Mouse (Mus musculus) lung, embryonic 14.5 days (tissue): ENCODE measurements around the gene Myo1e. TPM values are rescaled to one million over a fixed set of nuclear protein-coding genes. Genes with fewer than 3 reads are reported as not detected.

Source experiments
- ATAC-seq: fragments of 200-750 bp; cut with Nextera tagmentation; 2 replicates; pipeline ENCODE4 v1.8.0; 2017; ENCODE audit warnings: mild to moderate bottlenecking, moderate TSS enrichment, moderate library complexity; ENCODE audit not compliant: insufficient read depth
- DNase-seq: peaks from one replicate; pipeline ENCODE4 v3.0.0-alpha.2; 2015
- H3K27ac ChIP-seq: fragments of 300-500 bp; sonication (generic); 2 replicates; pipeline ENCODE4 v1.5.1; 2014; ENCODE audit warnings: low read depth, mild to moderate bottlenecking, moderate library complexity
- H3K27me3 ChIP-seq: fragments of 300-500 bp; sonication (generic); 2 replicates; pipeline ENCODE4 v1.6.1; 2014; ENCODE audit warnings: low read length, control low read depth; ENCODE audit not compliant: insufficient read depth
- H3K36me3 ChIP-seq: fragments of 300-500 bp; sonication (generic); 2 replicates; pipeline ENCODE4 v1.6.1; 2014; ENCODE audit warnings: control low read depth; ENCODE audit not compliant: insufficient read depth
- H3K4me1 ChIP-seq: fragments of 300-500 bp; sonication (generic); 2 replicates; pipeline ENCODE4 v1.6.1; 2014; ENCODE audit warnings: antibody characterized with exemption, control low read depth; ENCODE audit not compliant: insufficient read depth
- H3K4me2 ChIP-seq: fragments of 300-500 bp; sonication (generic); 2 replicates; pipeline ENCODE4 v1.6.1; 2014; ENCODE audit warnings: mild to moderate bottlenecking
- H3K4me3 ChIP-seq: fragments of 300-500 bp; sonication (generic); 2 replicates; pipeline ENCODE4 v1.5.1; 2014; ENCODE audit warnings: low read depth, low read length
- H3K9ac ChIP-seq: fragments of 300-500 bp; sonication (generic); 2 replicates; pipeline ENCODE4 v1.6.1; 2014
- H3K9me3 ChIP-seq: fragments of 300-500 bp; sonication (generic); 2 replicates; pipeline ENCODE4 v1.6.1; 2016; ENCODE audit warnings: low read depth, low read length, control low read depth
- CTCF ChIP-seq: IDR thresholded peaks from 2 replicates; pipeline ENCODE4 v1.5.1; 2016; ENCODE audit warnings: antibody characterized with exemption, low read depth
- WGBS: fragments of 180-500 bp; shearing (Covaris S2); extraction: QIAGEN DNeasy Blood & Tissue Kit; methylation state at CpG from one replicate; pipeline ENCODE4 v1.1.7; 2014; 5-methylcytosine and 5-hydroxymethylcytosine counted together
- polyA plus RNA-seq: library from polyadenylated mRNA; unstranded; fragments of >200 nt; fragmentation: Nextera tagmentation; extraction: Ambion mirVana; gene quantifications from 2 replicates; pipeline ENCODE4 v1.2.1, GENCODE M21; 2014

The Myo1e gene
- polyA plus RNA-seq, 1 experiment from 2014 or later, result 31.4 TPM

DNA sequence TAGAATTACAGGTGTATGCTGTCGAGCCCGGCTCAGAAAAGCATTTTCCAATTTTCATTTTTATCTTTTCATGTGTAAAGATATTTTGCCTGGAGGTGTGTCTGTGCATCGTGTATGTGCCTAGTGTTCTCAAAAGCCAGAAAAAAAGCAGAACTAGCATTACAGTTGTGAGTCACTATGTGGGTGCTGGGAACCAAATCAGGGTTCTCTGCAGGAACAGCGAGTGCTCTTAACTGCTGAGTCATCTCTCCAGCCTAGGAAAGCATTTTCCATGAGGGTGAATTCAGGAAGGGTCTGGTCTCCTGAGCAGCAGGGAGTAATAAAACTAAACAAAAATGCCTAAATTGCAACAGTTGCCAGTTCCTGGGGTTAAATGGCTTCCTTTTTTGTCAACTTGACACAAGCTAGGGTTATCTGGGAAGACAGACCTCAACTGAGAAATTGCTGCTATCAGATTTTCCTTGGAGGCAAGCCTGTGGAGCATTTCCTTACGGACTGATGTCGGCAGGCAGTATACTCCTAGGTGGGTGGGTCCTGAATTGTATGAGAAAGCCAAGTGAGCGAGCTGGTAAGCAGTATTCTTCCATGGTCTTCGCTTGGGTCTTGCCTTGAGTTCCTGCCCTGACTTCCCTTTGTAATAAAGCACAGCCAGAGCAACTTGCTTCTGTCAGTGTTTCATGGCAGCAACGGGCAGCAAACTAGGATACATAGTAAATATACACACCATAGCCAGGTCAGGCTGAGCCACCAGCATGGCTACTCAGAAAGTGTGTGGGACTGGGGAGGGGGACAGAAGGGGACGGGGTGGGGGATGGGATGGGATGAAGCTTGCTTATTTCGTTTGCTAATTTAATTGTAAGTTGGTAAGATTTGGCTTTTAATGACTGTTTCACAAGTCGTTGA lies 184.8 kb downstream of the Myo1e start:
- Histone ChIP-seq H3K27ac (no peak overlapping the region), H3K9ac (no peak overlapping the region), H3K4me2 (no peak overlapping the region), H3K27me3 (no peaks in the 10 kb centered on the region), H3K4me1 (no peaks in the 10 kb centered on the region), H3K9me3 (no peaks in the 10 kb centered on the region), H3K36me3 (peaks cover 21% of the 10 kb centered on the region; the same call in 1 of the 2 replicates), H3K4me3 (no peak overlapping the region)
- WGBS, result 70% methylated on average over 12 of the region's 12 CpGs
- DNase-seq, result no peak
- TF ChIP-seq CTCF, result no peak
- ATAC-seq, result no peak

DNA sequence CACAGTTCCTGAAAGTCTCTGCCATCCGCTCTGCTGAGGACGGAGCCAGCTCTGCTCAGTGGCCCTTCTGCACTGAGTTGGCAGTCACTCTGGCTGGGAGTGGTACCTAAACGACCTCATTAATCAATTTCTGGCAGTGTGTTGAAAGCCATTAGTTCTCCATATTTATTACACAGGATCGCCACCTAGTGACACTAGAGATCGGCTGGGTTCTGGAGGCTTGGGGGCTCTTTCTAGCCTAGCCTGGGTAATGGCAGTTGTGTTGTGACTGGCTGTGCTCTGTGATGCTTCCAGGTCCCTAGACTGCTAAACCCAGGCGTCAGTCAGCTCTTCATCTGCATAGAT lies 185.4 kb downstream of the Myo1e start:
- H3K27me3 ChIP-seq, result no peaks in the 10 kb centered on the region
- DNase-seq (peak; percentile 64), ATAC-seq (no peak)
- 11% methylated on average over 6 of the region's 6 CpGs for WGBS
- peak; percentile 61 for TF ChIP-seq CTCF
- no peaks in the 10 kb centered on the region for H3K9me3 ChIP-seq
- H3K36me3 ChIP-seq, result peaks cover 23% of the 10 kb centered on the region; the same call in 1 of the 2 replicates
- H3K4me1 ChIP-seq, result no peaks in the 10 kb centered on the region
- no peak overlapping the region for H3K27ac ChIP-seq
- H3K4me2 ChIP-seq, result no peak overlapping the region
- H3K4me3 ChIP-seq, result no peak overlapping the region
- H3K9ac ChIP-seq, result no peak overlapping the region

DNA sequence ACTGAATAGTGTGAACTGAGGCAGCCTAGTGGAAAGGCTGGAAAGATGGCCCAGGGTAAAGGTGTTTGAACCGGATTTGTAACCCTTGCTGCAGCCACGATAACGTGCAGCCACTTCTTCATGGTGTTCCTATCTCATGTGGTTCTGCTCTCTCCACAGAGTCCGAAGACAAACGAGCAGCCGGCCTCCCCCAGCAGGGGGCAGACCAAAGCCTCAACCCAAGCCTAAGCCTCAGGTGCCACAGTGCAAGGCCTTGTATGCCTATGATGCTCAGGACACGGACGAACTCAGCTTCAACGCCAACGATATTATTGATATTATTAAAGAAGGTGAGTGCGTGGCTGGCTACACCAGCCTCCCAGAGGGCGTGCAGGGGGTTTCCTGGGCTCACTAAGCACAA lies 188.5 kb downstream of the Myo1e start:
- Histone ChIP-seq H3K4me2 (no peak overlapping the region), H3K9me3 (no peaks in the 10 kb centered on the region), H3K36me3 (peaks cover 30% of the 10 kb centered on the region; the same call in 1 of the 2 replicates), H3K4me1 (no peaks in the 10 kb centered on the region), H3K4me3 (no peak overlapping the region), H3K9ac (no peak overlapping the region), H3K27ac (no peak overlapping the region), H3K27me3 (no peaks in the 10 kb centered on the region)
- ATAC-seq (no peak), DNase-seq (peak; percentile 26)
- TF ChIP-seq CTCF, result peak; percentile 48
- WGBS, result 82% methylated on average over 12 of the region's 12 CpGs

DNA sequence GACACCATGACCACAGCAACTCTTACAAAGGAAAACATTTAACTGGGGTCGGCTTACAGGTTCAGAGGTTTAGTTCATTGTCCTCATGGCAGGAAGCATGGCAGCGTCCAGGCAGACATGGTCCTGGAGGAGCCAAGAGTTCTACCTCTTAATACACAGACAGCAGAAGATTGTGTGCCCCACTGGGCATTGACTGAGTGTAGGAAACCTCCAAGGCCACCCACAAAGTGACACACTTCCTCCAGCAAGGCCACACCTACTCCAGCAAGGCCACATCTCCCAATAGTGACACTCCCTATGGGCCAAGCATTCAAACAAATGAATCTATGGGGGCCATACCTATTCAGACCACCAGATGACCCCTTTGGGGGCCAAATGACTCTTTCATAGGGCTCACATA lies 188.9 kb downstream of the Myo1e start:
- Histone ChIP-seq H3K4me1 (no peaks in the 10 kb centered on the region), H3K9me3 (no peaks in the 10 kb centered on the region), H3K27ac (no peak overlapping the region), H3K9ac (no peak overlapping the region), H3K27me3 (no peaks in the 10 kb centered on the region), H3K36me3 (peaks cover 30% of the 10 kb centered on the region; the same call in 1 of the 2 replicates), H3K4me3 (no peak overlapping the region), H3K4me2 (no peak overlapping the region)
- no peak for DNase-seq
- ATAC-seq, result no peak
- no peak for TF ChIP-seq CTCF
- WGBS, result 88% methylated on average over 2 of the region's 2 CpGs

DNA sequence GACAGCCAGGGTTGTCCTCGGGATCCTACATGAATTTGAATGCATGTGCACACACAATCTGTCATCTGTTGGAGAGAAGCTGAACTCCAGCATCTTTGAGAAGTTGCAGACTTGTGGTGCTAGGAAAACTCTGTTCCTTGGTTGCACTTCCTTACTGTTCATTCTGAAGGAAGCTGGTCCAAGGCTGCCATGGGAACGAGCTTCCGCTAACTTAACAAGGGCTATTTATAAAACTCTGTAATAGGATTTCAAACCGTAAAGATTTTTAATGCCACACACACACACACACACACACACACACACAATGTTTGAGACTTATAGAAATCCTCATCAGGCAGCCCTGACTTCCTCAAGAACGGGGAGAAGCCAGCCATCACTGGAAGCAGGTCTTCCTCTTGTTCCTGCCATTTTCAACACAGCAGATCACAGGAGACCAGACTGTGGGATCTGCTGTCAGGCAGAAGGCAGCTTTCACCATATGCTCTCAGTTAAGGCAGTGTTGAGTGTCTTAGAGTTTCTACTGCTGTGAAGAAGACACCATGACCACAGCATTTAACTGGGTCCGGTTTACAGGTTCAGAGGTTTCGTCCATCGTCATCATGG lies 194.9 kb downstream of the Myo1e start:
- Histone ChIP-seq H3K4me3 (no peak overlapping the region), H3K9ac (no peak overlapping the region), H3K4me1 (no peaks in the 10 kb centered on the region), H3K27ac (no peak overlapping the region), H3K9me3 (no peaks in the 10 kb centered on the region), H3K4me2 (no peak overlapping the region), H3K36me3 (peaks cover 24% of the 10 kb centered on the region), H3K27me3 (no peaks in the 10 kb centered on the region)
- no peak for TF ChIP-seq CTCF
- DNase-seq (no peak), ATAC-seq (no peak)
- WGBS, result 87% methylated on average over 8 of the region's 8 CpGs

DNA sequence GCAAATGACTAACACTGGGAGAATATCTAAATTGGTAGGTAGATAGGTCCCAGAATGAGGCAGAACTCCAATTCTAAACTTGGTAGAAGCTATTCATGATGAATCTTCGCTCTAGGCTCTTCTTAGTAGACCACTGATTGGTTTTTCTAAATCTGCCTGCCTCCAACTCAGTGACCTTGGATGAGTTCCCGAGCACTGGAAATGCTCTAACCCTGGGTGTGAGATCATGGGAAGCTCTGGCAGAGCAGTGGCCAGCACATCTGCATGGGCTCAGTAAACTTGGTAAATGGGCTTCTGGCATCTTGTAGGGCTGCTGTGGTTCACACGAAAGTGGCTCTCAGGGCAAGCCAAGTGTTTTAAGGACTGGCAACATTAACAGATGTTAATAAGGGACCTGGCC lies 199.4 kb downstream of the Myo1e start:
- no peak for DNase-seq
- Histone ChIP-seq H3K9ac (no peak overlapping the region), H3K27ac (no peak overlapping the region), H3K4me2 (no peak overlapping the region), H3K36me3 (peaks cover 54% of the 10 kb centered on the region), H3K27me3 (no peaks in the 10 kb centered on the region), H3K4me3 (no peak overlapping the region), H3K9me3 (no peaks in the 10 kb centered on the region), H3K4me1 (no peaks in the 10 kb centered on the region)
- WGBS, result 82% methylated on average over 3 of the region's 3 CpGs
- ATAC-seq, result no peak
- no peak for TF ChIP-seq CTCF

DNA sequence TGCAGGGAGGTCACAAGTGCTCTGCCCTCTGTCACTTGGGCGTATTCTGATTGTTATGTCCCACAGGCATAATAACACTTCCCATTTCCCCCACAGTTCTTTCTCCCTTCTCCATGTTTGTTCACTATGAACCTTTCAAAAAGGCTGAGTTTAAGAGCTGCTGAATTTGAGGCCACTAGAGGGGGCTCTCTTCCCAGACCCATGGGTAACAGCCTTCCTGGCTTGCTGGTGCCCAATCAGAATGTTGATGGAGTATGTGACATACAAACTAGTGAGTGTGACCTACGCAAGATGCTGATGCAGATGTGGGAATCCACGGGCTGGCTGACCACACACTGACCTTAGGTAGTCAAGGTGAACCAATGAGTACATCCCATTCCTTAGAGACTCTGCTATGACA lies 201.6 kb downstream of the Myo1e start:
- ATAC-seq (no peak), DNase-seq (peak; percentile 36)
- H3K27me3 ChIP-seq, result no peaks in the 10 kb centered on the region
- 77% methylated on average over 3 of the region's 3 CpGs for WGBS
- H3K4me2 ChIP-seq, result no peak overlapping the region
- H3K9ac ChIP-seq, result no peak overlapping the region
- no peaks in the 10 kb centered on the region for H3K9me3 ChIP-seq
- peak; percentile 53 for TF ChIP-seq CTCF
- H3K27ac ChIP-seq, result no peak overlapping the region
- peaks cover 76% of the 10 kb centered on the region for H3K36me3 ChIP-seq
- no peak overlapping the region for H3K4me3 ChIP-seq
- H3K4me1 ChIP-seq, result no peaks in the 10 kb centered on the region
